Comparison of ENCODE assay signal across 17 mouse cellular contexts in genomic region chr8:114673416-114673815, GRCm38 (mm10).
DNase-seq lines count a peak whose midpoint lies in the region.
"Had no signal": no experiment of that assay in that cellular context is flagged by ENCODE, and none has a peak within 500 bp of the region (broad histone marks: within the 10 kb centered on the region; RNA-seq: fewer than 3 reads in every experiment).

No protein-coding gene starts in this region.

- DNase-seq in gastrocnemius, adult 18-20 months (ENCODE audit: low spot score) = peak; percentile 10
- DNase-seq in gastrocnemius, postnatal 4 days (ENCODE audit: low spot score in 2 of 2) = no peak
- peak; percentile 95 for DNase-seq in Muller cell, postnatal 12 days (ENCODE audit: inconsistent ontology term)
- DNase-seq in ZHBTc4 (ENCODE audit: low read depth, low spot score) = peak; percentile 39
- peak; percentile 41 for DNase-seq in skeletal muscle tissue, adult 2 months (ENCODE audit: low read depth, low spot score)
- no peak for DNase-seq in kidney, postnatal 25 days
- DNase-seq in testis, postnatal 10 days (ENCODE audit: low spot score) = no peak
- DNase-seq in right cerebral cortex, adult 18-20 months = no peak
- DNase-seq: cerebellum, adult 18-20 months; cerebellum, adult 9-11 months; cerebellum, postnatal 36 days; gastrocnemius, adult 2 months; gastrocnemius, postnatal 25 days; heart, adult 11 months; heart, postnatal 36 days; kidney, adult 11 months; kidney, adult 9 months had no signal

Comparison
In these comparisons a context has a peak if more than half of its experiments do, and no peak if none do; other contexts are left out.
1. DNase-seq: peak in gastrocnemius, adult 18-20 months (single experiment), Muller cell, postnatal 12 days (single experiment), ZHBTc4 (single experiment) and skeletal muscle tissue, adult 2 months (single experiment); none in gastrocnemius, postnatal 4 days (0 of 2), kidney, postnatal 25 days (0 of 2), testis, postnatal 10 days (single experiment) and right cerebral cortex, adult 18-20 months (single experiment).